Mouse (Mus musculus) urinary bladder, postnatal 25 days (tissue): Measurements from ENCODE around the gene Phactr1.
"Not testable (repeated sequence)": the region's sequence is repeated elsewhere in the genome, so short reads cannot be mapped to it uniquely, and the experiment has no call there.

Experiments
- DNase-seq: peaks from one replicate; pipeline ENCODE4 v3.0.0; 2022; ENCODE audit warnings: low spot score

Gene Phactr1

GRCm38 (mm10) chr13:42927778-42928177 is 247.4 kb downstream of the Phactr1 start:
- DNase-seq: no peak

- DNase-seq: no peak
These were observed 249.3 kb downstream of the Phactr1 start for GRCm38 (mm10) chr13:42929529-42930235.

- no peak for DNase-seq
These were observed 251.6 kb downstream of the Phactr1 start for GRCm38 (mm10) chr13:42932046-42932445.

GRCm38 (mm10) chr13:42934538-42935126 is 254.2 kb downstream of the Phactr1 start:
- DNase-seq: no peak

- DNase-seq: no peak
These were observed 257.4 kb downstream of the Phactr1 start for GRCm38 (mm10) chr13:42937871-42938270.

GRCm38 (mm10) chr13:42938346-42938745 is 257.9 kb downstream of the Phactr1 start:
- no peak for DNase-seq

GRCm38 (mm10) chr13:42940271-42940670 is 259.8 kb downstream of the Phactr1 start:
- DNase-seq: no peak

- DNase-seq: no peak
These were observed 263.7 kb downstream of the Phactr1 start for GRCm38 (mm10) chr13:42944106-42944505.

GRCm38 (mm10) chr13:42945201-42945600 is 264.8 kb downstream of the Phactr1 start:
- not testable (repeated sequence) for DNase-seq

- no peak for DNase-seq
These were observed 268.4 kb downstream of the Phactr1 start for GRCm38 (mm10) chr13:42948717-42949265.

- no peak for DNase-seq
These were observed 268.9 kb downstream of the Phactr1 start for GRCm38 (mm10) chr13:42949336-42949735.

- DNase-seq: no peak
These were observed 269.6 kb downstream of the Phactr1 start for GRCm38 (mm10) chr13:42950056-42950455.

- DNase-seq: no peak
These were observed 271.8 kb downstream of the Phactr1 start for GRCm38 (mm10) chr13:42952037-42952721.

GRCm38 (mm10) chr13:42953071-42953470 is 272.6 kb downstream of the Phactr1 start:
- no peak for DNase-seq

GRCm38 (mm10) chr13:42954116-42954515 is 273.7 kb downstream of the Phactr1 start:
- DNase-seq: no peak

GRCm38 (mm10) chr13:42956327-42956726 is 275.9 kb downstream of the Phactr1 start:
- no peak for DNase-seq

- no peak for DNase-seq
These were observed 277.4 kb downstream of the Phactr1 start for GRCm38 (mm10) chr13:42957856-42958255.

GRCm38 (mm10) chr13:42958867-42959266 is 278.4 kb downstream of the Phactr1 start:
- DNase-seq: no peak

GRCm38 (mm10) chr13:42961561-42961960 is 281.1 kb downstream of the Phactr1 start:
- DNase-seq: no peak

- DNase-seq: no peak
These were observed 288.1 kb downstream of the Phactr1 start for GRCm38 (mm10) chr13:42968537-42968936.

GRCm38 (mm10) chr13:42973561-42973960 is 293.1 kb downstream of the Phactr1 start:
- no peak for DNase-seq

GRCm38 (mm10) chr13:42973961-42974360 is 293.5 kb downstream of the Phactr1 start:
- DNase-seq: no peak

- no peak for DNase-seq
These were observed 294.1 kb downstream of the Phactr1 start for GRCm38 (mm10) chr13:42974506-42974905.
